Mouse (Mus musculus) neural tube, embryonic 12.5 days (tissue): ENCODE data around the gene Abcf1. TPM values are rescaled to one million over a fixed set of nuclear protein-coding genes. Genes with fewer than 3 reads are reported as not detected.
"Not testable (repeated sequence)": the region's sequence is repeated elsewhere in the genome, so short reads cannot be mapped to it uniquely, and the experiment has no call there.

Experiments used
- ATAC-seq: fragments of 200-750 bp; cut with Nextera tagmentation; 2 replicates; pipeline ENCODE4 v1.8.0; 2017; ENCODE audit warnings: low read depth, mild to moderate bottlenecking, moderate TSS enrichment, moderate library complexity; ENCODE audit not compliant: low FRiP score
- H3K27ac ChIP-seq: fragments of 300-500 bp; sonication (generic); 2 replicates; pipeline ENCODE4 v1.5.1; 2016
- H3K27me3 ChIP-seq: fragments of 300-500 bp; sonication (generic); replicated peaks from 2 replicates; pipeline ENCODE4 v1.6.1; 2016; ENCODE audit warnings: mild to moderate bottlenecking
- H3K36me3 ChIP-seq: fragments of 300-500 bp; sonication (generic); 2 replicates; pipeline ENCODE4 v1.6.1; 2016; ENCODE audit warnings: mild to moderate bottlenecking
- H3K4me1 ChIP-seq: fragments of 300-500 bp; sonication (generic); 2 replicates; pipeline ENCODE4 v1.6.1; 2016
- H3K4me2 ChIP-seq: fragments of 300-500 bp; sonication (generic); replicated peaks from 2 replicates; pipeline ENCODE4 v1.6.1; 2016; ENCODE audit warnings: mild to moderate bottlenecking
- H3K4me3 ChIP-seq: fragments of 300-500 bp; sonication (generic); 2 replicates; pipeline ENCODE4 v1.5.1; 2016
- H3K9ac ChIP-seq: fragments of 300-500 bp; sonication (generic); 2 replicates; pipeline ENCODE4 v1.6.1; 2016; ENCODE audit warnings: mild to moderate bottlenecking
- H3K9me3 ChIP-seq: fragments of 300-500 bp; sonication (generic); 2 replicates; pipeline ENCODE4 v1.6.1; 2016; ENCODE audit warnings: mild to moderate bottlenecking
- WGBS: fragments of 180-500 bp; shearing (Covaris S2); methylation state at CpG from one replicate; pipeline ENCODE4 v1.1.7; 2016; 5-methylcytosine and 5-hydroxymethylcytosine counted together
- polyA plus RNA-seq: library from polyadenylated mRNA; unstranded; fragments of >200 nt; fragmentation: Nextera tagmentation; extraction: Ambion mirVana; gene quantifications from 2 replicates; pipeline ENCODE4 v1.2.1, GENCODE M21; 2016

Gene Abcf1
- polyA plus RNA-seq, 1 experiment from 2014 or later = 105 TPM

- H3K9ac ChIP-seq = no peak overlapping the region
- H3K9me3 ChIP-seq = no peaks in the 10 kb centered on the region
- peaks cover 21% of the 10 kb centered on the region for H3K4me1 ChIP-seq
- no peak overlapping the region for H3K27ac ChIP-seq
- no peak overlapping the region for H3K4me2 ChIP-seq
- no peaks in the 10 kb centered on the region for H3K27me3 ChIP-seq
- H3K36me3 ChIP-seq = peaks cover 46% of the 10 kb centered on the region
- WGBS = 93% methylated on average over 2 of the region's 2 CpGs
- no peak overlapping the region for H3K4me3 ChIP-seq
- no peak for ATAC-seq
Observed at GRCm38 (mm10) chr17:35967621-35968020, 1.9 kb downstream of the Abcf1 start.

- H3K27ac ChIP-seq = no peak overlapping the region
- 92% methylated on average over 10 of the region's 10 CpGs for WGBS
- no peak overlapping the region for H3K4me2 ChIP-seq
- no peaks in the 10 kb centered on the region for H3K27me3 ChIP-seq
- no peak overlapping the region for H3K9ac ChIP-seq
- H3K4me1 ChIP-seq = peaks cover 6% of the 10 kb centered on the region; the same call in 1 of the 2 replicates
- no peak overlapping the region for H3K4me3 ChIP-seq
- peaks cover 83% of the 10 kb centered on the region for H3K36me3 ChIP-seq
- no peak for ATAC-seq
- H3K9me3 ChIP-seq = no peaks in the 10 kb centered on the region
Observed at GRCm38 (mm10) chr17:35963279-35963678, 6.3 kb downstream of the Abcf1 start.

- Histone ChIP-seq H3K27ac (no peak overlapping the region), H3K4me3 (no peak overlapping the region), H3K9ac (no peak overlapping the region), H3K4me1 (no peaks in the 10 kb centered on the region), H3K36me3 (peaks cover 82% of the 10 kb centered on the region), H3K27me3 (no peaks in the 10 kb centered on the region), H3K4me2 (no peak overlapping the region), H3K9me3 (no peaks in the 10 kb centered on the region)
- whole genome bisulfite sequencing = 97% methylated on average over 15 of the region's 15 CpGs
- no peak for ATAC-seq
Observed at GRCm38 (mm10) chr17:35958533-35959223, 10.9 kb downstream of the Abcf1 start.

GRCm38 (mm10) chr17:35954665-35955064 lies 14.9 kb downstream of the Abcf1 start:
- H3K4me2 ChIP-seq = no peak overlapping the region
- 78% methylated on average over 8 of the region's 8 CpGs for WGBS
- peaks cover 41% of the 10 kb centered on the region for H3K36me3 ChIP-seq
- H3K4me1 ChIP-seq = no peaks in the 10 kb centered on the region
- no peak for ATAC-seq
- no peaks in the 10 kb centered on the region for H3K27me3 ChIP-seq
- H3K27ac ChIP-seq = no peak overlapping the region
- no peak overlapping the region for H3K9ac ChIP-seq
- H3K4me3 ChIP-seq = no peak overlapping the region
- no peaks in the 10 kb centered on the region for H3K9me3 ChIP-seq

GRCm38 (mm10) chr17:35952559-35952958 lies 17.0 kb downstream of the Abcf1 start:
- not testable (repeated sequence) for H3K4me2 ChIP-seq, H3K27ac ChIP-seq, H3K9me3 ChIP-seq, ATAC-seq, H3K9ac ChIP-seq, H3K27me3 ChIP-seq, H3K4me1 ChIP-seq, H3K4me3 ChIP-seq
- peaks cover 20% of the 10 kb centered on the region for H3K36me3 ChIP-seq
- WGBS = 84% methylated on average over 3 of the region's 3 CpGs

GRCm38 (mm10) chr17:35950946-35951345 lies 18.6 kb downstream of the Abcf1 start:
- not testable (repeated sequence) for H3K4me1 ChIP-seq, H3K4me2 ChIP-seq, H3K9ac ChIP-seq, ATAC-seq, H3K27me3 ChIP-seq, H3K4me3 ChIP-seq, H3K9me3 ChIP-seq, H3K27ac ChIP-seq, H3K36me3 ChIP-seq

GRCm38 (mm10) chr17:35939941-35940340 lies 29.6 kb downstream of the Abcf1 start:
- H3K27me3 ChIP-seq = no peaks in the 10 kb centered on the region

GRCm38 (mm10) chr17:35939108-35939507 lies 30.5 kb downstream of the Abcf1 start:
- Histone ChIP-seq H3K27ac (no peak overlapping the region), H3K4me2 (no peak overlapping the region), H3K9me3 (no peaks in the 10 kb centered on the region), H3K4me1 (no peaks in the 10 kb centered on the region), H3K36me3 (no peaks in the 10 kb centered on the region), H3K27me3 (no peaks in the 10 kb centered on the region), H3K4me3 (no peak overlapping the region), H3K9ac (no peak overlapping the region)
- 57% methylated on average over 2 of the region's 2 CpGs for WGBS
- no peak for ATAC-seq

More at GRCm38 (mm10) chr17:35939941-35940340, 29.6 kb downstream of the Abcf1 start:
- no peak overlapping the region for H3K4me3 ChIP-seq
- H3K36me3 ChIP-seq = no peaks in the 10 kb centered on the region
- H3K4me1 ChIP-seq = no peaks in the 10 kb centered on the region
- H3K9ac ChIP-seq = no peak overlapping the region
- no peak for ATAC-seq
- no peaks in the 10 kb centered on the region for H3K9me3 ChIP-seq
- H3K27ac ChIP-seq = no peak overlapping the region
- H3K4me2 ChIP-seq = no peak overlapping the region
- 63% methylated on average over 1 of the region's 1 CpGs for WGBS

- Histone ChIP-seq H3K4me3 (no peak overlapping the region), H3K9me3 (no peaks in the 10 kb centered on the region), H3K4me2 (no peak overlapping the region), H3K27me3 (no peaks in the 10 kb centered on the region), H3K4me1 (no peaks in the 10 kb centered on the region), H3K36me3 (no peaks in the 10 kb centered on the region), H3K27ac (no peak overlapping the region), H3K9ac (no peak overlapping the region)
- ATAC-seq = peak; percentile 33; the same call in 1 of the 2 replicates
- 50% methylated on average over 2 of the region's 2 CpGs for WGBS
Observed at GRCm38 (mm10) chr17:35937700-35938348, 31.7 kb downstream of the Abcf1 start.

GRCm38 (mm10) chr17:35935763-35936162 lies 33.8 kb downstream of the Abcf1 start:
- H3K4me3 ChIP-seq, H3K9ac ChIP-seq, H3K27me3 ChIP-seq, ATAC-seq, H3K4me1 ChIP-seq, H3K4me2 ChIP-seq, H3K36me3 ChIP-seq, H3K27ac ChIP-seq, H3K9me3 ChIP-seq: not testable (repeated sequence)
- WGBS = 90% methylated on average over 14 of the region's 14 CpGs

GRCm38 (mm10) chr17:35932608-35933007 lies 37.0 kb downstream of the Abcf1 start:
- Histone ChIP-seq H3K4me3 (no peak overlapping the region), H3K4me1 (no peaks in the 10 kb centered on the region), H3K9ac (no peak overlapping the region), H3K27me3 (no peaks in the 10 kb centered on the region), H3K9me3 (no peaks in the 10 kb centered on the region), H3K27ac (no peak overlapping the region), H3K4me2 (no peak overlapping the region), H3K36me3 (peaks cover 38% of the 10 kb centered on the region)
- 85% methylated on average over 4 of the region's 4 CpGs for WGBS
- no peak for ATAC-seq

GRCm38 (mm10) chr17:35930627-35931026 lies 38.9 kb downstream of the Abcf1 start:
- WGBS = 97% methylated on average over 12 of the region's 12 CpGs
- no peak overlapping the region for H3K27ac ChIP-seq
- H3K4me2 ChIP-seq = no peak overlapping the region
- peaks cover 55% of the 10 kb centered on the region for H3K36me3 ChIP-seq
- H3K4me3 ChIP-seq = no peak overlapping the region
- no peak for ATAC-seq
- no peak overlapping the region for H3K9ac ChIP-seq
- no peaks in the 10 kb centered on the region for H3K4me1 ChIP-seq
- H3K9me3 ChIP-seq = no peaks in the 10 kb centered on the region
- no peaks in the 10 kb centered on the region for H3K27me3 ChIP-seq

GRCm38 (mm10) chr17:35929534-35929933 lies 40.0 kb downstream of the Abcf1 start:
- Histone ChIP-seq H3K9ac (no peak overlapping the region), H3K9me3 (no peaks in the 10 kb centered on the region), H3K4me3 (no peak overlapping the region), H3K4me1 (no peaks in the 10 kb centered on the region), H3K36me3 (peaks cover 65% of the 10 kb centered on the region), H3K27me3 (no peaks in the 10 kb centered on the region), H3K27ac (no peak overlapping the region), H3K4me2 (no peak overlapping the region)
- 93% methylated on average over 2 of the region's 2 CpGs for WGBS
- no peak for ATAC-seq
